ENCODE assay signal across 12 mouse cellular contexts in genomic region chr15:100414011-100414410, GRCm38 (mm10). TPM values are rescaled to one million over a fixed set of nuclear protein-coding genes. Genes with fewer than 3 reads are reported as not detected.
DNase-seq lines count a peak whose midpoint lies in the region; ATAC-seq and TF ChIP-seq lines count a peak whose summit lies in the region.
"Had no signal": no experiment of that assay in that cellular context is flagged by ENCODE, and none has a peak within 500 bp of the region (broad histone marks: within the 10 kb centered on the region; RNA-seq: fewer than 3 reads in every experiment).

No protein-coding gene starts in this region.

- ATAC-seq in liver, embryonic 11.5 days (replicated peaks; ENCODE audit: low FRiP score) = no peak
- peak; percentile 43 for ATAC-seq in inflammation-experienced regulatory T-cells, adult 6 months
- peak; percentile 25; the same call in 1 of the 2 replicates for ATAC-seq in liver, postnatal 0 days
- ATAC-seq in forebrain, embryonic 13.5 days = no peak
- no peak for ATAC-seq in hindbrain, embryonic 12.5 days (ENCODE audit: low FRiP score)
- ATAC-seq: forebrain, embryonic 14.5 days; midbrain, embryonic 16.5 days had no signal

- peaks cover 9% of the 10 kb centered on the region for H3K36me3 ChIP-seq in liver, embryonic 11.5 days (ENCODE audit: control insufficient read depth, insufficient read depth, low read length)
- peaks cover 19% of the 10 kb centered on the region for H3K36me3 ChIP-seq in liver, postnatal 0 days (replicated peaks; ENCODE audit: insufficient read depth, low read length)
- peaks cover 23% of the 10 kb centered on the region for H3K36me3 ChIP-seq in forebrain, embryonic 13.5 days (ENCODE audit: poor library complexity, severe bottlenecking)
- peaks cover 17% of the 10 kb centered on the region for H3K36me3 ChIP-seq in hindbrain, embryonic 12.5 days

- H3K27me3 ChIP-seq in liver, embryonic 11.5 days (replicated peaks; ENCODE audit: control insufficient read depth, insufficient read depth, low read length) = no peaks in the 10 kb centered on the region
- H3K27me3 ChIP-seq in liver, postnatal 0 days (ENCODE audit: insufficient read depth, low read length) = no peaks in the 10 kb centered on the region
- no peaks in the 10 kb centered on the region for H3K27me3 ChIP-seq in forebrain, embryonic 13.5 days
- H3K27me3 ChIP-seq in hindbrain, embryonic 12.5 days = no peaks in the 10 kb centered on the region
- H3K27me3 ChIP-seq: stomach, embryonic 15.5 days had no signal

- no peak overlapping the region for H3K9ac ChIP-seq in liver, embryonic 11.5 days (ENCODE audit: low read depth, low read length)
- 0 out of 2 replicates have a peak overlapping the region, but pooled peaks have one; percentile 21 for H3K9ac ChIP-seq in liver, postnatal 0 days (replicated peaks)
- no peak overlapping the region for H3K9ac ChIP-seq in forebrain, embryonic 13.5 days
- no peak overlapping the region for H3K9ac ChIP-seq in hindbrain, embryonic 12.5 days
- H3K9ac ChIP-seq: stomach, embryonic 15.5 days had no signal

- no peak overlapping the region for H3K4me3 ChIP-seq in liver, embryonic 11.5 days (ENCODE audit: low read depth, low read length)
- H3K4me3 ChIP-seq in liver, postnatal 0 days (ENCODE audit: low read depth, low read length) = no peak overlapping the region
- H3K4me3 ChIP-seq in forebrain, embryonic 13.5 days = no peak overlapping the region
- no peak overlapping the region for H3K4me3 ChIP-seq in hindbrain, embryonic 12.5 days
- H3K4me3 ChIP-seq: stomach, embryonic 15.5 days had no signal

- H3K9me3 ChIP-seq in liver, embryonic 11.5 days (ENCODE audit: control insufficient read depth, low read length) = no peaks in the 10 kb centered on the region
- no peaks in the 10 kb centered on the region for H3K9me3 ChIP-seq in liver, postnatal 0 days (ENCODE audit: low read length)
- H3K9me3 ChIP-seq in forebrain, embryonic 13.5 days (replicated peaks) = no peaks in the 10 kb centered on the region
- no peaks in the 10 kb centered on the region for H3K9me3 ChIP-seq in hindbrain, embryonic 12.5 days (replicated peaks)
- H3K9me3 ChIP-seq: stomach, embryonic 15.5 days had no signal

- peaks cover 53% of the 10 kb centered on the region for H3K4me1 ChIP-seq in liver, embryonic 11.5 days (replicated peaks; ENCODE audit: control insufficient read depth, insufficient read depth, low read length)
- H3K4me1 ChIP-seq in liver, postnatal 0 days (ENCODE audit: insufficient read depth) = peaks cover 49% of the 10 kb centered on the region
- H3K4me1 ChIP-seq in forebrain, embryonic 13.5 days = 0 out of 2 replicates have a peak, but pooled peaks cover under 1% of the 10 kb centered on the region
- H3K4me1 ChIP-seq in hindbrain, embryonic 12.5 days = peaks cover 5% of the 10 kb centered on the region; the same call in 1 of the 2 replicates

- TF ChIP-seq EP300 in liver, postnatal 0 days (IDR thresholded peaks at IDR 0.05; ENCODE audit: low read depth) = no peak

- H3K27ac ChIP-seq in liver, embryonic 11.5 days (ENCODE audit: low read depth, low read length) = no peak overlapping the region
- H3K27ac ChIP-seq in liver, postnatal 0 days (ENCODE audit: low read depth) = peak overlapping the region; percentile 34; the same call in 1 of the 2 replicates
- H3K27ac ChIP-seq in forebrain, embryonic 13.5 days = no peak overlapping the region
- no peak overlapping the region for H3K27ac ChIP-seq in hindbrain, embryonic 12.5 days
- H3K27ac ChIP-seq: stomach, embryonic 15.5 days had no signal

- H3K4me2 ChIP-seq in liver, embryonic 11.5 days = no peak overlapping the region
- no peak overlapping the region for H3K4me2 ChIP-seq in liver, postnatal 0 days (ENCODE audit: low read depth, low read length)
- H3K4me2 ChIP-seq in forebrain, embryonic 13.5 days = no peak overlapping the region
- H3K4me2 ChIP-seq in hindbrain, embryonic 12.5 days (replicated peaks) = no peak overlapping the region
- H3K4me2 ChIP-seq: stomach, embryonic 15.5 days had no signal

- peak; percentile 51 for DNase-seq in liver
- no peak for DNase-seq in liver, embryonic 11.5 days (ENCODE audit: low spot score)
- DNase-seq in liver, postnatal 0 days = no peak
- no peak for DNase-seq in right cerebral cortex, postnatal 25 days

- WGBS in liver, embryonic 11.5 days = 58% methylated on average over 4 of the region's 4 CpGs
- WGBS in liver, postnatal 0 days (ENCODE audit: insufficient replicate concordance) = 58% methylated on average over 4 of the region's 4 CpGs
- 68% methylated on average over 4 of the region's 4 CpGs for WGBS in forebrain, embryonic 13.5 days
- WGBS in hindbrain, embryonic 12.5 days = 79% methylated on average over 4 of the region's 4 CpGs

- no peak for TF ChIP-seq CTCF in liver, postnatal 0 days (IDR thresholded peaks at IDR 0.05; ENCODE audit: low read depth)

RNA-seq across cellular contexts. Expression of gene Gm5475, which starts 7.9 kb away (rescaled TPM):
- 0.10 TPM in 1 of 2 replicates, not detected in the other for polyA plus RNA-seq in liver, embryonic 11.5 days (2014; fragmentation: Nextera tagmentation; extraction: Ambion mirVana)
- polyA plus RNA-seq in inflammation-experienced regulatory T-cells, adult 6 months (2017; shearing (Covaris generic)) = under 1 TPM in 2 of 3 experiments, not detected in 1; 0.26 to 0.49 TPM
- polyA plus RNA-seq in liver, postnatal 0 days (2015; fragmentation: Nextera tagmentation; extraction: Ambion mirVana) = 0.04 TPM in 1 of 2 replicates, not detected in the other
- 0.06 TPM in 1 of 2 replicates, not detected in the other for polyA plus RNA-seq in forebrain, embryonic 13.5 days (2015; fragmentation: Nextera tagmentation; extraction: Ambion mirVana)
- 0.12 TPM in 1 of 2 replicates, not detected in the other for polyA plus RNA-seq in hindbrain, embryonic 12.5 days (2016; fragmentation: Nextera tagmentation; extraction: Ambion mirVana)
- polyA plus RNA-seq: forebrain, embryonic 14.5 days; heart, embryonic 16.5 days had no signal

RNA-seq across cellular contexts. Expression of gene Slc11a2, which starts 10.9 kb away (rescaled TPM):
- polyA plus RNA-seq in liver, embryonic 11.5 days (2014; fragmentation: Nextera tagmentation; extraction: Ambion mirVana) = 51.2 and 55.4 TPM in 2 replicates
- polyA plus RNA-seq in inflammation-experienced regulatory T-cells, adult 6 months (2017; shearing (Covaris generic)) = 10 to 100 TPM; 20.5 to 30.5 (median 26.7) TPM
- 15.0 and 16.3 TPM in 2 replicates for polyA plus RNA-seq in liver, postnatal 0 days (2015; fragmentation: Nextera tagmentation; extraction: Ambion mirVana)
- 21.3 and 22.1 TPM in 2 replicates for polyA plus RNA-seq in forebrain, embryonic 13.5 days (2015; fragmentation: Nextera tagmentation; extraction: Ambion mirVana)
- polyA plus RNA-seq in hindbrain, embryonic 12.5 days (2016; fragmentation: Nextera tagmentation; extraction: Ambion mirVana) = 24.6 and 25.8 TPM in 2 replicates

RNA-seq across cellular contexts. Expression of gene Higd1c, which starts 49.7 kb away (rescaled TPM):
- polyA plus RNA-seq in liver, embryonic 11.5 days (2014; fragmentation: Nextera tagmentation; extraction: Ambion mirVana) = not detected in 2 replicates
- not detected for polyA plus RNA-seq in inflammation-experienced regulatory T-cells, adult 6 months (2017; shearing (Covaris generic))
- not detected in 2 replicates for polyA plus RNA-seq in liver, postnatal 0 days (2015; fragmentation: Nextera tagmentation; extraction: Ambion mirVana)
- polyA plus RNA-seq in forebrain, embryonic 13.5 days (2015; fragmentation: Nextera tagmentation; extraction: Ambion mirVana) = not detected in 2 replicates
- polyA plus RNA-seq in hindbrain, embryonic 12.5 days (2016; fragmentation: Nextera tagmentation; extraction: Ambion mirVana) = not detected in 2 replicates
- polyA plus RNA-seq: forebrain, embryonic 14.5 days; heart, embryonic 16.5 days; lung, embryonic 16.5 days; midbrain, embryonic 16.5 days; stomach, embryonic 15.5 days had no signal

RNA-seq across cellular contexts. Expression of gene Letmd1, which starts 54.8 kb away (rescaled TPM):
- polyA plus RNA-seq in liver, embryonic 11.5 days (2014; fragmentation: Nextera tagmentation; extraction: Ambion mirVana) = 34.2 and 36.0 TPM in 2 replicates
- 10 to 100 TPM; 24.6 to 58.8 (median 54.5) TPM for polyA plus RNA-seq in inflammation-experienced regulatory T-cells, adult 6 months (2017; shearing (Covaris generic))
- 14.4 and 16.3 TPM in 2 replicates for polyA plus RNA-seq in liver, postnatal 0 days (2015; fragmentation: Nextera tagmentation; extraction: Ambion mirVana)
- 44.7 and 50.3 TPM in 2 replicates for polyA plus RNA-seq in forebrain, embryonic 13.5 days (2015; fragmentation: Nextera tagmentation; extraction: Ambion mirVana)
- polyA plus RNA-seq in hindbrain, embryonic 12.5 days (2016; fragmentation: Nextera tagmentation; extraction: Ambion mirVana) = 43.6 and 45.8 TPM in 2 replicates

Comparison
In these comparisons a context has a peak if more than half of its experiments do, and no peak if none do; other contexts are left out.
1. ATAC-seq: peak in inflammation-experienced regulatory T-cells, adult 6 months (single experiment) and liver, postnatal 0 days (single experiment); none in liver, embryonic 11.5 days (single experiment), forebrain, embryonic 13.5 days (single experiment) and hindbrain, embryonic 12.5 days (single experiment).